Mouse (Mus musculus) layer of hippocampus, postnatal 10 days (tissue): ENCODE data around the gene Fra10ac1. TPM values are rescaled to one million over a fixed set of nuclear protein-coding genes. Genes with fewer than 3 reads are reported as not detected.

Experiments
- DNase-seq, 2 experiments: peaks; one replicate each; pipeline ENCODE4 v3.0.0; 2021; ENCODE audit warnings: low spot score in 2 of 2
- long read RNA-seq: library from polyadenylated mRNA; stranded (forward); transcript quantifications from one replicate; pipeline ENCODE4 v2.0.0, GENCODE M21; 2023
- total RNA-seq, 2 experiments: library from RNA; stranded (reverse); gene quantifications; 2 replicates each; pipeline ENCODE4 v1.2.3; 2021

The Fra10ac1 gene
- 10 to 100 TPM; 18.5 to 20.8 TPM for total RNA-seq
- long read RNA-seq, transcript Fra10ac1-201 (14 exons, 1,402 nt), result major isoform, 28 of 45 reads
- long read RNA-seq, partial matches to known transcripts, result 5 of 45 reads
- long read RNA-seq, other reads (novel, unspliced or antisense), result 11 of 45 reads

- DNase-seq, result peak; percentile 97 to 98
These were observed at the start of gene Fra10ac1 for GRCm38 (mm10) chr19:38223905-38224684. Gene Fra10ac1 (minus strand): TSS chr19:38224156.

- DNase-seq, result no peak
These were observed 47.1 kb upstream of the Fra10ac1 start for GRCm38 (mm10) chr19:38271071-38271470.

DNA sequence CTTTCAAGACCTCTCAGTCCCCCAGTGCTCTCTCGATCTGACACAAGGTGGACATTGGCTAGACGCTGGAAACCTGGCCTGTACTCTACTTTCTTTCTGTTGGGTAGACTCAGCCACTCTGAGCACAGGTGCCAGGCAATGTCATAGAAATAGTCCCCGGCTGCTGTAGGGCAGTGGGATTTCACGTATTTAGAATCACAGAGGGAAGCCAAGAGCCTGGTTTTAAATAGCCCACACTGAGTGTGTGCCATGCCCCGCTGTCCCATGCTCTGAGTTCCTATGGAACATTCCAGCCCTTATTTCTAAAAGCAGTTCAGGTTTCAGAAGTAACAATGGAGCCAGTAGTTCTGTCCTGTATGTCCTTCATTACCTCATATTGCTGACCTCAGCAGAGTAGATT, 43.5 kb upstream of the Fra10ac1 start:
- DNase-seq, result no peak

DNA sequence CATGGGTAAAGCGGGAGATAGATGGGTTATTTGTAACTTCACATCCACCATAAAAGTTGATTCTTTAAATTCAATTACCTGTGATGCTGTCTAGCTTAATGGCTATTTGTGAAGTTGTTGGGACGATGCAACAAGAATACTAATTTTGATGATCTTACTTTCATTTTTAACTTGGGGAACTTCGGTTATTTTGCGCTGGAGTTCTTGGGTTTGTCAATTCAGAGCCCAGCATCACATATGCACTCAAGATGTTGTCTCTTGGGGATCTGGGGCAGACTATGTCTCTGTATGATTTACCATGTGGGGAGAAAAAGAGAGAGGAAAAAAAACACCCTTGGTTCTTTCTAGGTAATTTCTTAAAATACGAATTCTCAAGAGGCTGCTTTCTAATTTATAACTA, 41.8 kb upstream of the Fra10ac1 start:
- DNase-seq, result no peak

DNA sequence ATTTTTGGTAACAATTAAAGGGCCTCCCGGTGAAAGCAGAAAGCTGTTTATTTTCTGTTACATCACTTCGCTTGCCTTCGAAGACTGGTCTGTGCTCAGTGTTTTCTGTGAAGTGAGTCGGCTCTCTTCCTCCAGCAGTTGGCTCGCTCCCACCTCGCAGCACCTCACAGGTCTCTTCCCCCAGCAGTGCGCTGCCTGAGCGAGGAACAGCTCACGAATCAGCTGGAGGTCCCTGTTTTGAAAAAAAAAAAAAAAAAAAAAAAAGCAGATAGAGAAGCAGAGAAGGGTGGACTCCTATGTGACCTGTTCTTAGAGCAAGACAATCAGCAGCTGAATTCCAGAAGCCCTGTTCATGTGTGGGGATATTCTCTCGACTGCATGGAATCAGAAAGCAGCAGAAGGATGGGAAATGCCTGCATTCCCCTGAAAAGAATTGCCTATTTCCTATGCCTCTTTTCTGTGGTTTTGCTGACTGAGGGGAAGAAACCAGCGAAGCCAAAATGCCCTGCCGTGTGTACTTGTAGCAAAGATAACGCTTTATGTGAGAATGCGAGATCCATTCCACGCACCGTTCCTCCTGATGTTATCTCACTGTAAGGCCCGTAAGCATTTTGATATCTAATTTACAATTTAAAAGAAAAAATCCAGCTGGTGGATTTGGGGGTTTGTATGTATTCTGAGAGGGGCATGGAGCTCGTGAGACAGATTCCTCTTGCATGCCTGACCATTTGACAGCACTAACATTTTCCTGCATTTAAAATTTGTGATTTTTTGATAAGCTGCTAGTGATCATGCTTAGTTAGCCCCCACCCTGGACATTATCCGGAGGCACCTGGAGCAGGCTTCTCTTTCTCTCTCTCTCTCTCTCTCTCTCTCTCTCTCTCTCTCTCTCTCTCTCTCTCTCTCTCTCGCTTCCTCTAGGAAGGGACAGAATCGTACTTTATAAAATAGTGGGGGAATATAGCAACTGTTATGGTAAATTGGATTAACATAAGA, 40.8 kb upstream of the Fra10ac1 start, which contains the start of gene Lgi1:
Gene Lgi1 (plus strand): TSS at position 32 of the 996 bp plus-strand sequence.
- DNase-seq, result peak; percentile 57 to 59

DNA sequence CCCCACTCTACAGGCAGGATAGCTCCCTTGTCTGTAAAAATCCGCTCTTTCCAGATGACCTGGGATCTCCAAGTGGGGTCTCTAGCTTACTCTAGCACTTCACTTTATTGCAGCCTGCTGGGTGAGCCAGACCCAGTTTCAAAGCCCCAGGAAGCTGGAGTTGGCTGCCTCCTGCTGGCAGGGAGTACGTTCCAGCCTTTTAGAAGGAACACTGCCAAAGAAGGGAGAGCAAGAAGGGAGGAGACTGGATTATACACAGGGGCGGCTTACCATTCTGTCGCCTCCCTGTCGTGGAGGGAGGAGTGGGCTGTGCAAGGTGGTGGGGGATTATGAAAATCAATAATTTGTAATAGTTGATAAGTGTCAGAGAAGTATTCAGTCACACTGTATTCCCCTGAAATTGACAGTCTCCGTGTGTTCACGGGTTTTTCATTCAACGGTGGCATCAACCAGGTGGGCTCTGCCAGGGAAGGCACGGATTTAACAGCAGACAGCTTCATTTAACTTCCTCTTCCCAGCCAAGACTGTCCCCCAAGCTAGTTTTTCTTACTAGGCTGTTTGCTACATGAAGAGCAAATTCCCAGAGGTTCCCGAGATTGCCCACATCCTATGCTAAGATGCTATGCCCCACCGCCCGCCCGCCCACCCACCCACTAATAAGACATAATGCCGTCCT, 40.0 kb upstream of the Fra10ac1 start:
- peak; percentile 75 to 83 for DNase-seq

DNA sequence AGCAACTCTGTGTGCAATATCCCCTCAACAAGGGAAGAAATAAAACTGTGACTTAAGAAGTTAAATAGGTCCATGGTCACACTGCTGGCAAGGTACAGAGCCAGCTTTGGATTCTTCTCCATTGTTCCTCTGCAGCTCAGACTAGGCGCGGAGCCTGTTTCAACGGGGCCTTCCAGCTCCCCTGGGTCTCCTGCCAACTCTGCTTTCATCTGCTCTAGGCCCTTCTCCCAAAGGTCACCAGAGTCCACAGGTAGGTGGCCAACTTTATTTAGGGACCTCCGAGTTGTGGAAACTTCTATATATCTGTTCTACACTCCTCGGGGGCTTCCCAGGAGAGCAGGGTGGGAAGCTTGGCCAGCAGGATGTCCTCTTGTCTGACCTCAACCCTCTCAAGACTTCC, 37.4 kb upstream of the Fra10ac1 start:
- DNase-seq, result peak in 1 of 2 experiments; percentile 55

- DNase-seq, result peak; percentile 53 to 64
These were observed 36.4 kb upstream of the Fra10ac1 start for GRCm38 (mm10) chr19:38260346-38260745.

GRCm38 (mm10) chr19:38259436-38259835, 35.5 kb upstream of the Fra10ac1 start:
- no peak for DNase-seq

DNA sequence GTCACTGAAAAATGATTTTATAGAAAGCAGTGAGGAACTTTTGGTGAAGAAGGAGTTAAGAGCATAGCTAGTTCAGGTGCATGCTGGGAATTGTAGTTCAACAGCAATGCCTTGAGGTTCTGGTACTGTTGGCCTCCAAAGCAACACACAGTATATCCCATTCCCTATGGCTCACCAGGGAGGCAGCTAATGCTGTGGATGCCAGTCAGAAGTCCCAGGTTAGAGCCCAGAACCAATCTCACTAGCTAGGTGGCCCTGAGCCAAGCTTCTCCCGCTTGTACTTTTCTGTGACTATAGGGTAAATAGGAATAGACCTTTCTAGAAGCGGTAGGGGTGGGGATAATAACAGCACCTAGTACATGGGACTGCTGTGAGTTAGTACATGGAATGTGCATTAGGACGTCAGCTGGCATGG, 34.7 kb upstream of the Fra10ac1 start:
- peak; percentile 47 to 60 for DNase-seq

DNA sequence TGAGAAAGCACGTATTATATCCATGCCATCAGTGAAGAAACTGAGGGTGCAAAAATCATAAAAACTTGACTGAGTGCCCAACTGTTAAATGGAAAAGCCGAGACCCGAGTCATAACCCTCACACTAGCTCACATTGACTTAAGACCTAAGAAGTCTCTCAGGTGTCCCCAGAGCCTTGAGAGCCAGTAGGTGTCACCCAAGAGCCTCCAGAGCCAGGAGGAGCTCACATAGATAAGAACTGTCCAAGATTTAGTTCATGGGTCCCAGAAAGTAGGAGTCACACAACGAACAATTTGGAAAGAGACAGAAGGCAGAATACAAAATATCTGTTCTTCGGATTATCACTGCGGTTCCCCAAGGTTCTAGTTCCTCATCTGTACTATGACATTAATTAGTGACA, 29.8 kb upstream of the Fra10ac1 start:
- peak in 1 of 2 experiments; percentile 25 for DNase-seq

DNA sequence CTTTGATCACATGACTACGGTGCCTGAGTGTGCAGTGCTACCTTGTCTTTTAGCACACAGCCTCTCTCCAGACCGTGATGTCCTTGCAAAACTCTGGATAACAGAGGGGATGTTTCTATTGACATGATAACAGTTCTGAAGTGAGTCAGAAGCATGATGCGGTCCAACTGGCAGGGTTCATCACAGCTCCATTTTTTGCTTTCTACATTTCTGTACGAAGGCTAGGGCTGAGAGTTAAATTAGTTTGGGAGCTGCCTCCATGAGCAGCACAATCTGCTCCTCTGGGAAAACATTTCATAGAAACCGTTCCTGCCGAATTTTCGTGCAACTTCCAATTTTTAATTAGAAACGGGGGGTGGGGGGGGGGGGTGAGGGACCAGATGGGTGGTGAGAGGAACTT, 25.7 kb upstream of the Fra10ac1 start:
- DNase-seq, result no peak

DNA sequence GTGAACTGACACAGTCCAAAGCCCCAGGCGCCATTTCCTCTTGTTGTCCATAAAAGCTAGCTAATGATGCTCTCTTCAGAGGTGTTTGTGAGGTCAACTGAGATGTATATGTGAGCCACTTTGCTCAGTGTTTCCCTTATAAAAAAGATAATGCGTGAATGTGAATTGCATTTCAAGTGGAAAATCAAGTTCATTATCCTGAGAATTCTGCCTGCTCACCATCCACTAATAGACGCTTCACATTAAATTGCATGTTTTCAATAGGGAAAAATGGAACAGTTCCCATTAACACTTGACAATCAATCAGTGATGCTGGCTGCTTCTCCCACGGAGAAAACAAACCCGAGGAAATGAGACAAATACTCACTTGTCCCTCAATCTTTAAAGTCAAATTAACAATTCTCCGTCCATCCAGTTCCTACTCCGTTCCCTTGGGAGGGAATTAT, 22.2 kb upstream of the Fra10ac1 start:
- no peak for DNase-seq

GRCm38 (mm10) chr19:38245361-38246176, 21.6 kb upstream of the Fra10ac1 start:
- no peak for DNase-seq

DNA sequence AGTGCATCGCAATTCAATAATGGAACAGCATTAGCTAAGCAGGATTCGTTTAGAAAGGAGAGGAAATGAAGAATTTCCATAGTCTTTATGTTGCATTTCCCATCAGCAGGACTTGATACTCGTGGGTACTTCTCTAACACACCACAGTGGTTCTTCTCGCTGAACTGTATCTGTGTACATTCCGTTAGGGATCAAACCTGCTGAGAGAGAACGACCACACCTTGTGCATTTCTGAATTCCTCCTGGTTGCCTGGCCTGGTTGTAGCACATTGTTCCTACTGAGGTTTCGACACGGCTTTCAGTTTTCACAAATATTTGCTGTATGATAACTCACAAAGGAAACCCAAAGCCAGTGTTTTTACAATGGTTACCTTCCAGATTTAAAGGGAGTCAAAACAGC, 20.8 kb upstream of the Fra10ac1 start:
- no peak for DNase-seq

DNA sequence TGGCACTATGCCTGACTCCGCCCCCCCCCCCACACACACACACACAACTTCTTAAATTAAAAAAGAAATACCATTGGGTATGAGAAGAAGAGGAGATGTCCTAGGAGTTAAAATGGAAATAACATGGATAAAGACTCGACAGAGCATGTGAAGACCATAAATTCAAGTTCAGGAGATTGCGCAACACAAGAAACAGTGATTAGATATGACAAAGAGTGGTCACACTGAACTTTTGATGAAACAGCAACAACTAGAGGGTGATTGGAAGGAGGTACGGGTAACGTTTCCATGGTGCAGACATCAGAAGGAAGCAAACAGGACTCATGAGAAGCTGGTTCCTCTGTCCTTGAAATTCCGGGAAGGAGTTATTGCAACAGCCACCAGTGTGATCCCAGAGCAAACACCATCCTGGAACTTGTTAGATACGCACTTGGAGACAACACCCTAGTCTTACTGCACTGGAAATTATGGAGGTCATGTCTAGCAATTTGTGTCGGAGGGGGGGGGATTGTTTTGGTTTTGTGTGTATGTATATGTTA, 18.4 kb upstream of the Fra10ac1 start:
- no peak for DNase-seq

GRCm38 (mm10) chr19:38238213-38238951, 14.4 kb upstream of the Fra10ac1 start:
- DNase-seq, result peak; percentile 78 to 81

DNA sequence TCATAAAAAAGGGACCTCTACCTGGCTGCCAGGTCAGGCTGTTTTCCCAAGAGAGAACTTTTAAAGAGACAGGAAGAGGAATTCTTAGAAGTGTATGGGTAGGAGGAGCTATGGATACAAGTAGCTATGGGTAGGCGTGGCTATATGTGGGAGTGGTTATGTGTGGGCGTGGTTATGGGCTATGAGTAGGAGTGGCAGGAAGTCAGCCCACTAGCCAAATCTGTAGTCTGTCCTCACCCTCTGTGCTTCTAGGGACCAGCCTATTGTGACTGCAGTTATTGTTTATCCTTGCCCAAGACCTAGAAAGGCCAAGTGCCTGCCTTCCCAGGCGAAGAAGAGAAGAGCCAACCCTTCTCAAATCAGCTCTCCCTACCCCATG, 13.9 kb upstream of the Fra10ac1 start:
- DNase-seq, result no peak

GRCm38 (mm10) chr19:38236526-38236925, 12.6 kb upstream of the Fra10ac1 start:
- DNase-seq, result no peak
